Mouse (Mus musculus): ENCODE data around the gene Myl10. TPM values are rescaled to one million over a fixed set of nuclear protein-coding genes. Genes with fewer than 3 reads are reported as not detected.

Myl10 gene
- total and polyA plus RNA-seq, 2 experiments from 2014 or later, result not detected

DNA sequence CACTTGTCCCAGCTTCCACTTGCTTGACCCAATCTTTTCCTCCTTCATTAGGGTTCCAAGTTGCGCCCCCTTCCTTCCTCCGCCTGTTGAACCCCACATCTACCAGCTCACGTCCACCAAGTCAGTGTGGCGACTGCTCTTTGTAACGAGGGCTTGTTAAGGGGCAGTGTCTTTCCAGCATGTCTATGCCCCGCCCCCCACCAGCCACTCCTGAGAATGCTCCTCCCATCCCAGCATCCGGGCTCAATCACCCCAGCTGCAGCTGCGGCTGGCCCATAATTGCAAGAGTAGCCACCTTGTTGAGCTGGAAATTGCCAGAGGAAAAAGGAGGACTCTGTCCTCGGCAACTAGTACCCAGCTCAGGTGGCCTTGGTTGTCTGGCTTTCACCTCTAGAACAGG lies 53.6 kb downstream of the Myl10 start:
- Histone ChIP-seq H3K9me3 (ENCODE audit: low read length) (no peaks in the 10 kb centered on the region), H3K9ac (replicated peaks; ENCODE audit: low read length) (no peak overlapping the region), H3K4me2 (ENCODE audit: low read depth, low read length) (no peak overlapping the region), H3K36me3 (ENCODE audit: insufficient read depth, low read length) (no peaks in the 10 kb centered on the region), H3K27ac (no peak overlapping the region), H3K4me3 (ENCODE audit: low read length) (no peak overlapping the region), H3K4me1 (ENCODE audit: insufficient read depth, low read length) (no peaks in the 10 kb centered on the region), H3K27me3 (ENCODE audit: insufficient read depth, low read length) (no peaks in the 10 kb centered on the region)
- 73% methylated on average over 9 of the region's 9 CpGs for WGBS
- no peak for TF ChIP-seq CTCF (IDR thresholded peaks at IDR 0.05; ENCODE audit: low read depth)
- ATAC-seq, result no peak
- no peak for DNase-seq (ENCODE audit: low spot score)

Other genes starting within 250 kb of the Myl10 start
- gene Cux1, start 125.7 kb upstream of the Myl10 start, total RNA-seq (2014; rRNA removed), result 132 and 137 TPM in 2 replicates
- 81.1 and 86.3 TPM in 2 replicates for gene Cux1, start 125.7 kb upstream of the Myl10 start, polyA plus RNA-seq (2015; fragmentation: Nextera tagmentation; extraction: Ambion mirVana)
- 56.6 and 66.6 TPM in 2 replicates for gene Col26a1, start 190.1 kb downstream of the Myl10 start, total RNA-seq (2014; rRNA removed)
- gene Col26a1, start 190.1 kb downstream of the Myl10 start, polyA plus RNA-seq (2015; fragmentation: Nextera tagmentation; extraction: Ambion mirVana), result 34.7 and 35.6 TPM in 2 replicates
- gene Ift22, start 215.0 kb downstream of the Myl10 start, total RNA-seq (2014; rRNA removed), result 18.4 and 20.1 TPM in 2 replicates
- 119 and 123 TPM in 2 replicates for gene Ift22, start 215.0 kb downstream of the Myl10 start, polyA plus RNA-seq (2015; fragmentation: Nextera tagmentation; extraction: Ambion mirVana)

All from hindbrain, postnatal 0 days (tissue).